Comparison of ENCODE assay signal across 25 mouse cellular contexts in genomic region chr11:65006047-65006446, GRCm38 (mm10). TPM values are rescaled to one million over a fixed set of nuclear protein-coding genes. Genes with fewer than 3 reads are reported as not detected.
DNase-seq lines count a peak whose midpoint lies in the region; ATAC-seq and TF ChIP-seq lines count a peak whose summit lies in the region.
"Had no signal": no experiment of that assay in that cellular context is flagged by ENCODE, and none has a peak within 500 bp of the region (broad histone marks: within the 10 kb centered on the region; RNA-seq: fewer than 3 reads in every experiment).

No protein-coding gene starts in this region.

- H3K9ac ChIP-seq in lung, embryonic 14.5 days: no peak overlapping the region
- H3K9ac ChIP-seq in lung, postnatal 0 days (replicated peaks; ENCODE audit: low read depth): no peak overlapping the region
- no peak overlapping the region for H3K9ac ChIP-seq in hindbrain, embryonic 12.5 days
- H3K9ac ChIP-seq: embryonic facial prominence, embryonic 12.5 days; forebrain, embryonic 13.5 days; forebrain, embryonic 15.5 days had no signal

- 73% methylated on average over 4 of the region's 4 CpGs for WGBS in lung, embryonic 14.5 days
- 67% methylated on average over 4 of the region's 4 CpGs for WGBS in lung, postnatal 0 days
- whole genome bisulfite sequencing in hindbrain, embryonic 12.5 days: 94% methylated on average over 4 of the region's 4 CpGs

- no peaks in the 10 kb centered on the region for H3K27me3 ChIP-seq in lung, embryonic 14.5 days (ENCODE audit: insufficient read depth, low read length)
- H3K27me3 ChIP-seq in lung, postnatal 0 days (replicated peaks; ENCODE audit: insufficient read depth, low read length): no peaks in the 10 kb centered on the region
- H3K27me3 ChIP-seq in hindbrain, embryonic 12.5 days: no peaks in the 10 kb centered on the region
- H3K27me3 ChIP-seq: CH12.LX; embryonic facial prominence, embryonic 12.5 days; forebrain, embryonic 13.5 days; forebrain, embryonic 15.5 days; Patski had no signal

- peaks cover 26% of the 10 kb centered on the region for H3K36me3 ChIP-seq in lung, embryonic 14.5 days (ENCODE audit: insufficient read depth)
- peaks cover 21% of the 10 kb centered on the region for H3K36me3 ChIP-seq in lung, postnatal 0 days (ENCODE audit: insufficient read depth, low read length)
- peaks cover 33% of the 10 kb centered on the region for H3K36me3 ChIP-seq in hindbrain, embryonic 12.5 days

- no peak overlapping the region for H3K4me3 ChIP-seq in lung, embryonic 14.5 days (ENCODE audit: low read depth, low read length)
- no peak overlapping the region for H3K4me3 ChIP-seq in lung, postnatal 0 days (ENCODE audit: low read depth, low read length)
- no peak overlapping the region for H3K4me3 ChIP-seq in hindbrain, embryonic 12.5 days
- H3K4me3 ChIP-seq: embryonic facial prominence, embryonic 10.5 days; embryonic facial prominence, embryonic 12.5 days; forebrain, embryonic 13.5 days; forebrain, embryonic 15.5 days had no signal

- peak; percentile 34 for DNase-seq in lung, embryonic 14.5 days
- no peak for DNase-seq in lung, postnatal 14 days
- DNase-seq in lung, postnatal 0 days (ENCODE audit: low spot score): peak; percentile 82
- DNase-seq in lung, adult 18-20 months: no peak
- DNase-seq in lung, postnatal 10 days: peak; percentile 60
- DNase-seq in lung, postnatal 25 days (ENCODE audit: low spot score): peak; percentile 30
- no peak for DNase-seq in B cell, adult 2 months
- DNase-seq: adrenal gland, adult 8-10 months; adrenal gland, postnatal 14 days; adrenal gland, postnatal 36 days; cerebellum, adult 11-12 months; cerebellum, adult 2 months; cerebellum, adult 9-10 months; cerebellum, postnatal 10 days; cerebellum, postnatal 25 days had no signal

- no peak for TF ChIP-seq CTCF in lung, embryonic 14.5 days (IDR thresholded peaks at IDR 0.05; ENCODE audit: low read depth)
- TF ChIP-seq CTCF in lung, postnatal 0 days (IDR thresholded peaks at IDR 0.05): no peak

- H3K27ac ChIP-seq in lung, embryonic 14.5 days (ENCODE audit: low read depth): no peak overlapping the region
- no peak overlapping the region for H3K27ac ChIP-seq in lung, postnatal 0 days (ENCODE audit: low read length)
- H3K27ac ChIP-seq in hindbrain, embryonic 12.5 days: no peak overlapping the region
- H3K27ac ChIP-seq: embryonic facial prominence, embryonic 10.5 days; embryonic facial prominence, embryonic 12.5 days; forebrain, embryonic 13.5 days; forebrain, embryonic 15.5 days had no signal

- TF ChIP-seq EP300 in lung, postnatal 0 days (IDR thresholded peaks at IDR 0.05): peak; percentile 31; the same call in 1 of the 2 replicates

- H3K9me3 ChIP-seq in lung, embryonic 14.5 days (ENCODE audit: low read depth, low read length): no peaks in the 10 kb centered on the region
- H3K9me3 ChIP-seq in lung, postnatal 0 days (ENCODE audit: low read length): no peaks in the 10 kb centered on the region
- H3K9me3 ChIP-seq in hindbrain, embryonic 12.5 days (replicated peaks): no peaks in the 10 kb centered on the region
- H3K9me3 ChIP-seq: embryonic facial prominence, embryonic 10.5 days; embryonic facial prominence, embryonic 12.5 days; forebrain, embryonic 13.5 days; forebrain, embryonic 15.5 days; G1E had no signal

- ATAC-seq in lung, embryonic 14.5 days (ENCODE audit: insufficient read depth): no peak
- peak; percentile 52 for ATAC-seq in lung, postnatal 0 days
- no peak for ATAC-seq in hindbrain, embryonic 12.5 days (ENCODE audit: low FRiP score)
- ATAC-seq: activated CD4-positive, CD25-positive, alpha-beta regulatory T cell, adult 4 months; CD4-positive, CD25-positive, alpha-beta regulatory T cell, adult 4 months; forebrain, embryonic 13.5 days; forebrain, embryonic 15.5 days; Patski had no signal

- H3K4me1 ChIP-seq in lung, embryonic 14.5 days (ENCODE audit: insufficient read depth): no peaks in the 10 kb centered on the region
- H3K4me1 ChIP-seq in lung, postnatal 0 days (ENCODE audit: insufficient read depth, low read depth, low read length): no peaks in the 10 kb centered on the region
- no peaks in the 10 kb centered on the region for H3K4me1 ChIP-seq in hindbrain, embryonic 12.5 days
- H3K4me1 ChIP-seq: embryonic facial prominence, embryonic 10.5 days; embryonic facial prominence, embryonic 12.5 days; forebrain, embryonic 13.5 days had no signal

- H3K4me2 ChIP-seq in lung, embryonic 14.5 days: no peak overlapping the region
- no peak overlapping the region for H3K4me2 ChIP-seq in lung, postnatal 0 days (replicated peaks; ENCODE audit: low read depth, low read length)
- H3K4me2 ChIP-seq in hindbrain, embryonic 12.5 days (replicated peaks): no peak overlapping the region
- H3K4me2 ChIP-seq: embryonic facial prominence, embryonic 12.5 days; forebrain, embryonic 13.5 days; forebrain, embryonic 15.5 days had no signal

RNA-seq across cellular contexts. Expression of gene Elac2, which starts 27.2 kb away (rescaled TPM):
- polyA plus RNA-seq in lung, embryonic 14.5 days (2014; fragmentation: Nextera tagmentation; extraction: Ambion mirVana): 33.0 and 34.3 TPM in 2 replicates
- polyA plus RNA-seq in lung, postnatal 0 days (2015; fragmentation: Nextera tagmentation; extraction: Ambion mirVana): 9.9 and 10.9 TPM in 2 replicates
- polyA plus RNA-seq in hindbrain, embryonic 12.5 days (2016; fragmentation: Nextera tagmentation; extraction: Ambion mirVana): 34.0 and 34.8 TPM in 2 replicates

Comparison
In these comparisons a context has a peak if more than half of its experiments do, and no peak if none do; other contexts are left out.
1. DNase-seq: peak in lung, embryonic 14.5 days (single experiment), lung, postnatal 0 days (single experiment), lung, postnatal 10 days (single experiment) and lung, postnatal 25 days (single experiment); none in lung, postnatal 14 days (single experiment), lung, adult 18-20 months (0 of 2) and B cell, adult 2 months (0 of 2).